Mouse (Mus musculus): ENCODE measurements at regions not wholly inside any gene's neighbourhood (a gene's known extent, or its start where the extent isn't known, plus 50 kb on each side); places are given as distances from the start of the nearest gene placed in this dataset.

- no peak overlapping the region for H3K4me2 ChIP-seq
- H3K36me3 ChIP-seq, result no peaks in the 10 kb centered on the region
- peak overlapping the region; percentile 51; the same call in 1 of the 2 replicates for H3K27ac ChIP-seq
- peaks cover 35% of the 10 kb centered on the region for H3K4me1 ChIP-seq
- H3K27me3 ChIP-seq, result no peaks in the 10 kb centered on the region
- no peak overlapping the region for H3K4me3 ChIP-seq
- WGBS, result 62% methylated on average over 25 of the region's 25 CpGs
- no peaks in the 10 kb centered on the region for H3K9me3 ChIP-seq
- no peak for ATAC-seq (ENCODE audit: insufficient number of reproducible peaks, insufficient read depth, low FRiP score, low TSS enrichment, low read depth)
- no peak overlapping the region for H3K9ac ChIP-seq
Measured at GRCm38 (mm10) chr9:102782926-102783850, 51.5 kb upstream of the Ryk start.

- peak; percentile 56 for ATAC-seq (ENCODE audit: insufficient number of reproducible peaks, insufficient read depth, low FRiP score, low TSS enrichment, low read depth)
- 12% methylated on average over 10 of the region's 10 CpGs for WGBS
- Histone ChIP-seq H3K27me3 (no peaks in the 10 kb centered on the region), H3K4me1 (peaks cover 27% of the 10 kb centered on the region), H3K27ac (no peak overlapping the region), H3K4me2 (0 out of 2 replicates have a peak overlapping the region, but pooled peaks have one; percentile 32), H3K4me3 (no peak overlapping the region), H3K9ac (no peak overlapping the region), H3K36me3 (no peaks in the 10 kb centered on the region), H3K9me3 (no peaks in the 10 kb centered on the region)
Measured at GRCm38 (mm10) chr9:102784329-102785026, 50.2 kb upstream of the Ryk start.

Measured in embryonic facial prominence, embryonic 13.5 days (tissue).